Mouse (Mus musculus) stomach, postnatal 0 days (tissue): ENCODE results near the gene Nrbp1. TPM values are rescaled to one million over a fixed set of nuclear protein-coding genes. Genes with fewer than 3 reads are reported as not detected.
"Not testable (repeated sequence)": the region's sequence is repeated elsewhere in the genome, so short reads cannot be mapped to it uniquely, and the experiment has no call there.

Source experiments
- ATAC-seq: fragments of 200-750 bp; cut with Nextera tagmentation; 2 replicates; pipeline ENCODE4 v1.8.0; 2017; ENCODE audit not compliant: low FRiP score, low TSS enrichment
- DNase-seq: peaks from one replicate; pipeline ENCODE4 v3.0.0-alpha.2; 2016; ENCODE audit warnings: low spot score
- H3K27ac ChIP-seq: fragments of 300-500 bp; sonication (generic); replicated peaks from 2 replicates; pipeline ENCODE4 v1.5.1; 2014; ENCODE audit warnings: mild to moderate bottlenecking, control low read depth
- H3K27me3 ChIP-seq: fragments of 300-500 bp; sonication (generic); 2 replicates; pipeline ENCODE4 v1.6.1; 2014; ENCODE audit warnings: low read length; ENCODE audit not compliant: control insufficient read depth, insufficient read depth
- H3K36me3 ChIP-seq: fragments of 300-500 bp; sonication (generic); 2 replicates; pipeline ENCODE4 v1.6.1; 2014; ENCODE audit warnings: low read length, mixed read lengths; ENCODE audit not compliant: control insufficient read depth, insufficient read depth
- H3K4me1 ChIP-seq: fragments of 300-500 bp; sonication (generic); replicated peaks from 2 replicates; pipeline ENCODE4 v1.6.1; 2014; ENCODE audit warnings: antibody characterized with exemption; ENCODE audit not compliant: control insufficient read depth, insufficient read depth
- H3K4me2 ChIP-seq: fragments of 300-500 bp; sonication (generic); replicated peaks from 2 replicates; pipeline ENCODE4 v1.6.1; 2014; ENCODE audit warnings: low read depth, mild to moderate bottlenecking, control low read depth, moderate library complexity
- H3K4me3 ChIP-seq: fragments of 300-500 bp; sonication (generic); 2 replicates; pipeline ENCODE4 v1.5.1; 2014; ENCODE audit warnings: low read depth, low read length, control low read depth
- H3K9ac ChIP-seq: fragments of 300-500 bp; sonication (generic); 2 replicates; pipeline ENCODE4 v1.6.1; 2014; ENCODE audit warnings: mild to moderate bottlenecking, low read length, control low read depth, mixed read lengths
- H3K9me3 ChIP-seq: fragments of 300-500 bp; sonication (generic); 2 replicates; pipeline ENCODE4 v1.6.1; 2016; ENCODE audit warnings: low read length; ENCODE audit not compliant: control insufficient read depth
- CTCF ChIP-seq: IDR thresholded peaks from 2 replicates; pipeline ENCODE4 v1.5.1; 2016; ENCODE audit warnings: antibody characterized with exemption, low read depth, mild to moderate bottlenecking, moderate library complexity
- EP300 ChIP-seq: optimal IDR thresholded peaks from 2 replicates; pipeline ENCODE3; 2016; ENCODE audit warnings: antibody characterized with exemption
- WGBS: fragments of 180-500 bp; shearing (Covaris S2); extraction: QIAGEN DNeasy Blood & Tissue Kit; methylation state at CpG from one replicate; pipeline ENCODE4 v1.1.7; 2014; 5-methylcytosine and 5-hydroxymethylcytosine counted together
- polyA plus RNA-seq: library from polyadenylated mRNA; unstranded; fragments of >200 nt; fragmentation: Nextera tagmentation; extraction: Ambion mirVana; gene quantifications from 2 replicates; pipeline ENCODE4 v1.2.1, GENCODE M21; 2015

Nrbp1 gene
- polyA plus RNA-seq, 1 experiment from 2014 or later, result 95.3 TPM

DNA sequence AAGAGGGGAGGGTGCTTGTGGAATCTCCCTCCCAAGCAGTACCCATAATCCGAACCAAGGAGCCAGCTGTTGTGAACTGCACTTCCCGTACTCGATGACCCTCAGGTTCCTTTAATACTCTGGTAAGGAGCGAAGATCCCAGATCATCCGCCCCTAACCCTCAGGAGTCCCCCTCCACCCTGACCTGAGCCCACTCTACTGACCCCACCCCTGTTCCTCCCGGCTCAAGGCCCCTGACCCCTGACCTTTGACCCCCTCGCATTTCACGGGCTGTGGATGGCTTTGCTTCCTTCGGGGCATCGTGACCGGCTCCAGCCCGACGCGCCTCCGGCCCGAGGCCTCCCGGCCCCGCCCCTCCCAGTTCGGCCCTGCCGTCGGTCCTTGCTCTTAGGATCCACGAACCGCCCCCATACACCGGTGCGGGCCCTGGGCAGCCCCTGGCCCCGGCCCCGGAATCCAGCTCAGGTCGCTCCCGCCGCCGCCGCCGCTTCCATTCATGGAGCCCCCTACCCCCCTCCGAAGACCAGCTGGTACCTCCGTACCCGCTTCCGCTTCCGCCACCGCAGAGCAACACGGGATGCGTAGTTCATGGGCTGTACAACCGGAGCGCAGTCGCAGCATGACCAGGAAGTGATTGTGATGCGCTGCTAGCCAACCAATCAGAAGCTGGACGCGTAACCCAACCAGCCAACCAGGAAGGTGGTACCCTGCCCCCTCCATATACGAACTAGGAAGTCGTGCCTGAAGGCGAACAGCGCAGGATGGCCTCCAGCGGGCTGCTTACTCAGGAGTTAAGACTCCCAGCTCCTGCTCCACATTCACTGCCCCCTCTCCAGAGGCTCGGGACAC, 38.7 kb upstream of the Nrbp1 start, which contains the start of gene Zfp513:
Gene Zfp513 (minus strand): TSS at position 562 of the 849 bp plus-strand sequence.
- H3K4me1 ChIP-seq, result no peaks in the 10 kb centered on the region
- H3K9ac ChIP-seq, result peak within 1 kb of the TSS; percentile 85
- H3K4me2 ChIP-seq, result peak within 1 kb of the TSS; percentile 85
- H3K9me3 ChIP-seq, result peaks cover 5% of the 10 kb centered on the region
- H3K36me3 ChIP-seq, result peaks cover 36% of the 10 kb centered on the region
- DNase-seq, result peak; percentile 96
- peak within 1 kb of the TSS; percentile 92 for H3K27ac ChIP-seq
- under 1% methylated on average over 52 of the region's 53 CpGs for WGBS
- H3K4me3 ChIP-seq, result peak within 1 kb of the TSS; percentile 76
- peak; percentile 97 for ATAC-seq
- TF ChIP-seq CTCF (no peak), EP300 (peak; percentile 84)
- no peaks in the 10 kb centered on the region for H3K27me3 ChIP-seq

DNA sequence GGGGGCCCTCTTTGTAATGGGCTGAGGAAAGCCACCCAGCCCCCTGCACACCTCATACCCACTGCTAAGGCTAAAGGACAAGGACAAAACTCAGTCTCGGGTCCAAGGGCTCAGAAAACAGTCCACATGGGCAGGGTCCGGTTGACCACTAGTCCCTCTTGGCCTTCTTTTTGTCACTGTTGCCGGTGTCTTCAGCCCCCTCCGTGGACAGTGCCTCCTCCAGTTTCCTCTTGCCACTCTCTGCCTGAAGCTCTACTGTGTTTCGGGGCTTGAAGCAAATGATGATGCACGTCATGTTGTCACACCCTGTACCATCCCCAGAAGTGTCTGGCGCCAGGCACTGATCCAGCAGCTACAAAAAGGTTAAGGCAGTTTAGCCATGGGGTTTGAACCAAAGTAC, 37.7 kb upstream of the Nrbp1 start:
- 89% methylated on average over 7 of the region's 7 CpGs for WGBS
- ATAC-seq (no peak), DNase-seq (no peak)
- peaks cover 28% of the 10 kb centered on the region for H3K36me3 ChIP-seq
- H3K9me3 ChIP-seq, result peaks cover 5% of the 10 kb centered on the region
- H3K4me3 ChIP-seq, result peak overlapping the region; percentile 76
- no peaks in the 10 kb centered on the region for H3K27me3 ChIP-seq
- peak overlapping the region; percentile 85 for H3K4me2 ChIP-seq
- no peaks in the 10 kb centered on the region for H3K4me1 ChIP-seq
- peak overlapping the region; percentile 92 for H3K27ac ChIP-seq
- peak overlapping the region; percentile 72; the same call in 1 of the 2 replicates for H3K9ac ChIP-seq
- TF ChIP-seq EP300, result no peak

DNA sequence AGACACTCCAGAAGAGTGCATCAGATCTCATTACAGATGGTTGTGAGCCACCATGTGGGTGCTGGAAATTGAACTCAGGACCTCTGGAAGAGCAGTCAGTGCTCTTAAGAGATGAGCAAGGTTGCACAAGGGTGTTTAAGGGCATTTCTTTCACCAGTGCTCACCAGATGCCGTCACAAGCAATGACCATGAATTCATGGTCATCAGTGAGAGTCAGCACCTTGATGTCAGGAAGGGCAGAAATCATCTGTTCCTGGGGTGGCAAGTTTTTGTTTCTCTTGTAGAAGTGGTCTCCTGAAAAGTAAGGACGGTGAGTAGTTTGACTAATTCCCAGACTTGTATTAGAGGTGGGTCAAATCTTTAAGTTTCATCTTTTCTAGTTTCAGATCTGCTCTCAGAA, 36.8 kb upstream of the Nrbp1 start:
- no peak for TF ChIP-seq CTCF
- no peak for TF ChIP-seq EP300
- WGBS, result 90% methylated on average over 2 of the region's 2 CpGs
- Histone ChIP-seq H3K36me3 (peaks cover 21% of the 10 kb centered on the region), H3K4me2 (no peak overlapping the region), H3K4me1 (no peaks in the 10 kb centered on the region), H3K9ac (no peak overlapping the region), H3K27me3 (no peaks in the 10 kb centered on the region), H3K9me3 (peaks cover 5% of the 10 kb centered on the region), H3K27ac (no peak overlapping the region), H3K4me3 (no peak overlapping the region)
- ATAC-seq (no peak), DNase-seq (no peak)

DNA sequence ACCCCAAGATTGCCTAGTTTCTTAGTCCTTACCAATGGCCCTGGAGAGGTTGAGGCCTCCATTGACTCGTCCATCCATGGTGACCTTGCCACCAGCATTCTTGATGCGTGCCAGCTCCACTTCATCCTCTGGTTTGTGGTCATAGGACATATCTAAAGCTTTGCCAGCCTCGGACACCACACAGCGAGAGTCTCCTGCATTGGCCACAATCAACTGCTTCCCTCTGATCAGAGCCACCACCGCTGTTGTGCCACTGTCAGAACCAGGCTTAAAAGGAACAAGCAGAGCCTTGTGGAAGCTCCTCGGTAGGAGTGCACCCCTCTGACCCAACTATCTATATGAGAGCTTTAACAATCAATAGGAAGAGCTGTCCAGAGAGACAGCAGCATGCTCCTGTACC, 36.2 kb upstream of the Nrbp1 start:
- Histone ChIP-seq H3K36me3 (peaks cover 15% of the 10 kb centered on the region), H3K4me2 (no peak overlapping the region), H3K4me1 (no peaks in the 10 kb centered on the region), H3K9ac (no peak overlapping the region), H3K27me3 (no peaks in the 10 kb centered on the region), H3K9me3 (peaks cover 5% of the 10 kb centered on the region), H3K27ac (no peak overlapping the region), H3K4me3 (no peak overlapping the region)
- TF ChIP-seq EP300 (no peak), CTCF (no peak)
- no peak for ATAC-seq
- no peak for DNase-seq
- WGBS, result 94% methylated on average over 6 of the region's 6 CpGs

DNA sequence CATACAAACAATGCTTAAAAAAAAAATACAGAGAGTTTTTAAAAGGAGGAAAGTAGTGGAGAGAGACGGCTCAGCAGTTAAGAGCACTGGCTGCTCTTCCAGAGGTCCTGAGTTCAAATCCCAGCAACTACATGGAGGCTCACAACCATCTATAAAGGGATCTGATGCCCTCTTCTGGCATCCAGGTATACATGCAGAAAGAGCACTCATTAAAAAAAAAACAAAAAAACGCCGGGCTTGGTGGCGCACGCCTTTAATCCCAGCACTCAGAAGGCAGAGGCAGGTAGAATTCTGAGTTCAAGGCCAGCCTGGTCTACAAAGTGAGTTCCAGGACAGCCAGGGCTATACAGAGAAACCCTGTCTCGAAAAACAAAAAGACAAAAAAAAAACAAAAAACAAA, 24.1 kb upstream of the Nrbp1 start:
- not testable (repeated sequence) for H3K4me2 ChIP-seq, H3K36me3 ChIP-seq, H3K4me3 ChIP-seq, H3K27ac ChIP-seq, DNase-seq, H3K9me3 ChIP-seq, ATAC-seq, H3K4me1 ChIP-seq, H3K9ac ChIP-seq, H3K27me3 ChIP-seq
- 0 out of 2 replicates have a peak, but pooled peaks have one; percentile 24 for TF ChIP-seq CTCF
- 87% methylated on average over 6 of the region's 6 CpGs for WGBS

DNA sequence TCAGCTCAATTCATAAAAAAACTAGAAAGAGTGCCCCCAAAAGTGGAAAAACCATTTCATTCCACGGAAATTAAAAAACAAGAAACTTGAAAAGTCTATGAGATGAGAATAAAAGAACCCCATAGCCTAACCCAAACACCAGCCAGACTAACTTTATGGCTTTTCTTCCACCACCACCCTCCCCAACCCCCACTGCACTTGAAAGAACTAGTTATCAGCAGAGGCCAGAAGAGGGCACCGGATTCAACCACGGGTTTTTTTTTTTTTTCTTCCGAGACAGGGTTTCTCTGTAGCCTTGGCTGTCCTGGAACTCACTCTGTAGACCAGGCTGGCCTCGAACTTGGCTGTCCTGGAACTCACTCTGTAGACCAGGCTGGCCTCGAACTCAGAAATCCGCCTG, 22.4 kb upstream of the Nrbp1 start:
- no peak overlapping the region for H3K4me2 ChIP-seq
- TF ChIP-seq CTCF (no peak), EP300 (no peak)
- ATAC-seq (no peak), DNase-seq (no peak)
- no peak overlapping the region for H3K9ac ChIP-seq
- no peaks in the 10 kb centered on the region for H3K36me3 ChIP-seq
- H3K9me3 ChIP-seq, result no peaks in the 10 kb centered on the region
- H3K27me3 ChIP-seq, result no peaks in the 10 kb centered on the region
- H3K27ac ChIP-seq, result no peak overlapping the region
- 55% methylated on average over 7 of the region's 7 CpGs for WGBS
- H3K4me3 ChIP-seq, result no peak overlapping the region
- 0 out of 2 replicates have a peak, but pooled peaks cover 2% of the 10 kb centered on the region for H3K4me1 ChIP-seq
